Mouse (Mus musculus): ENCODE data around the gene Gm10188. TPM values are rescaled to one million over a fixed set of nuclear protein-coding genes. Genes with fewer than 3 reads are reported as not detected.

Gm10188 gene
- total and polyA plus RNA-seq, 3 experiments, result not detected

DNA sequence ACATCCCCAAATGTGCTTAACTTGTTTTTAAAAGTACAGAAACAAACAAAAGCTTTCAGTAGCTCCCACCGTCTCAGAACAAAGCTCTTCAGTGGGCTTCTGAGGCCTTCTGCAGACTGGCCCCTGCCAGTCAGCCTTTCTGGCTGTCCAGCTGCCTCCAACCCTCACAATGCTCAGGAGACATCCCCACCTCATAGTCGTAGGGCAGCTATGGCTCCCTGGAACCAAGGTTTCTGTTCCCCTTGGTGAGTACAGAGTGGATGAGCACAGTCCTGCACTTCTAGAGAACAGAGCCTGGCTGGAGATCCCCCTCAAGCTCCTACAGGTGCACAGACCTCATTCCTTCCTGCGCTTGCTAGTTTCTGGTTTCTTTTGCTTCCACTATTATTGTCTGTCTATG is 13.3 kb downstream of the Gm10188 start:
- dilution Hi-C loops (cut with MboI; ENCODE audit: extremely low pct_ligation_motif_present, extremely low pct_unique_long_range_greater_than_20kb, low sequenced_read_pairs), result no loop called here
- Histone ChIP-seq H3K27me3 (replicated peaks) (peaks cover 57% of the 10 kb centered on the region), H3K4me3 (replicated peaks in 1 of 3; ENCODE audit: low read depth in 2 of 3, low read length in 2 of 3, poor library complexity in 1 of 3) (no peak overlapping the region), H3K27ac (ENCODE audit: insufficient read depth, low read depth) (no peak overlapping the region), H3K4me1 (ENCODE audit: control insufficient read depth in 1 of 2, insufficient read depth in 2 of 2) (peaks cover 0 to 19% of the 10 kb centered on the region in 2 experiments; a peak in 2 of 4 replicates), H3K79me2 (replicated peaks; ENCODE audit: control insufficient read depth, extremely low read depth, insufficient read depth, poor library complexity, severe bottlenecking) (no peaks in the 10 kb centered on the region), H3K9ac (ENCODE audit: insufficient read depth, low read depth) (no peak overlapping the region), H3K4me2 (ENCODE audit: insufficient read depth, low read depth, poor library complexity, severe bottlenecking) (no peak overlapping the region), H3K9me3 (replicated peaks; ENCODE audit: low read length) (peaks cover 6% of the 10 kb centered on the region), H3K36me3 (replicated peaks in 1 of 2; ENCODE audit: control insufficient read depth in 1 of 2, insufficient read depth in 1 of 2, low read length in 1 of 2) (no peaks in the 10 kb centered on the region)
- in situ Hi-C loops (cut with MboI; ENCODE audit: low pct_ligation_motif_present, low pct_unique_long_range_greater_than_20kb, low sequenced_read_pairs), result loop anchor here (10.0 kb wide), 1 partner anchor 51 kb away; no protein-coding TSS in a partner anchor
- no peak for DNase-seq (ENCODE audit: extremely low read depth)
- TF ChIP-seq E2F4 (IDR thresholded peaks at IDR 0.05; ENCODE audit: insufficient replicate concordance, low read depth, low read length) (no peak), PAX5 (IDR thresholded peaks at IDR 0.05; ENCODE audit: low read length) (no peak), SMC3 (IDR thresholded peaks at IDR 0.05; ENCODE audit: low read depth, low read length) (no peak), ELF1 (IDR thresholded peaks at IDR 0.05; ENCODE audit: low read depth, low read length) (no peak), NELFE (IDR thresholded peaks at IDR 0.05; ENCODE audit: low read depth, low read length) (no peak), POLR2AphosphoS2 (IDR thresholded peaks at IDR 0.05; ENCODE audit: low read depth, low read length) (no peak), ETS1 (conservative IDR thresholded peaks at IDR 0.05; ENCODE audit: low read depth, low read length) (no peak), MAZ (IDR thresholded peaks at IDR 0.05; ENCODE audit: low read depth, low read length) (no peak), MEF2A (IDR thresholded peaks at IDR 0.05; ENCODE audit: borderline replicate concordance, low read depth, low read length) (no peak), ZNF384 (IDR thresholded peaks at IDR 0.05; ENCODE audit: low read depth, low read length) (no peak), USF1 (IDR thresholded peaks at IDR 0.05; ENCODE audit: low read depth, low read length) (no peak), POLR2A (IDR thresholded peaks at IDR 0.05; ENCODE audit: low read depth, low read length) (no peak), EP300 (IDR thresholded peaks at IDR 0.05; ENCODE audit: low read length) (no peak)

DNA sequence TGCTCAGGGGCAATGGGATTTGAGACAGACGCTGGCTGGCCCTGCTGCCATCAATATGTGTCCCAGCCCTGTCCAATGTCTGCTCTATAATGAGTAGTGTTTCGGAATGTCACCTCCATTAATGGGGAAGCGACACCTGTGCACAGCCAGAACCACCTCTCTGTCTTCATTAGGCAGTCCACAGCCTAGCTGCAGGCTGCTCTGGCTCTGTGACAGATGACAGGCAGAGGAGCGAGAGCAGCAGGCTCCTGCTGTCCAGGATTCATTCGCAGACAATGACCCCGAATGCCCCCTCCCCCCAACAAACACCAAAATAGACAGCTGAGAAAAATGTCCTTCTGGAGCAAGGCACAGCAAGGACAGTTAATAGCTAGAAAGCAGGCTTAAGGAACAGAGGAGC is 16.5 kb downstream of the Gm10188 start:
- dilution Hi-C loops (cut with MboI; ENCODE audit: extremely low pct_ligation_motif_present, extremely low pct_unique_long_range_greater_than_20kb, low sequenced_read_pairs) (no loop called here), in situ Hi-C loops (cut with MboI; ENCODE audit: low pct_ligation_motif_present, low pct_unique_long_range_greater_than_20kb, low sequenced_read_pairs) (loop anchor here (10.0 kb wide), 1 partner anchor 48 kb away; no protein-coding TSS in a partner anchor)
- Histone ChIP-seq H3K9ac (ENCODE audit: insufficient read depth, low read depth) (no peak overlapping the region), H3K4me2 (ENCODE audit: insufficient read depth, low read depth, poor library complexity, severe bottlenecking) (no peak overlapping the region), H3K27me3 (replicated peaks) (peaks cover 81% of the 10 kb centered on the region), H3K9me3 (replicated peaks; ENCODE audit: low read length) (no peaks in the 10 kb centered on the region), H3K4me3 (replicated peaks in 1 of 3; ENCODE audit: low read depth in 2 of 3, low read length in 2 of 3, poor library complexity in 1 of 3) (no peak overlapping the region), H3K27ac (ENCODE audit: insufficient read depth, low read depth) (no peak overlapping the region), H3K4me1 (ENCODE audit: control insufficient read depth in 1 of 2, insufficient read depth in 2 of 2) (peaks cover 0 to 19% of the 10 kb centered on the region in 2 experiments; a peak in 2 of 4 replicates), H3K79me2 (replicated peaks; ENCODE audit: control insufficient read depth, extremely low read depth, insufficient read depth, poor library complexity, severe bottlenecking) (no peaks in the 10 kb centered on the region), H3K36me3 (replicated peaks in 1 of 2; ENCODE audit: control insufficient read depth in 1 of 2, insufficient read depth in 1 of 2, low read length in 1 of 2) (no peaks in the 10 kb centered on the region)
- no peak for TF ChIP-seq RAD21 (IDR thresholded peaks at IDR 0.05; ENCODE audit: low read depth, low read length)
- TF ChIP-seq MAZ (IDR thresholded peaks at IDR 0.05; ENCODE audit: low read depth, low read length), result no peak
- TF ChIP-seq JUND (conservative IDR thresholded peaks at IDR 0.05; ENCODE audit: low read depth, low read length), result no peak
- no peak for TF ChIP-seq ZKSCAN1 (IDR thresholded peaks at IDR 0.05; ENCODE audit: borderline replicate concordance, low read depth, low read length)
- no peak for TF ChIP-seq ETS1 (conservative IDR thresholded peaks at IDR 0.05; ENCODE audit: low read depth, low read length)
- no peak for TF ChIP-seq KAT2A (IDR thresholded peaks at IDR 0.05; ENCODE audit: insufficient replicate concordance, low read length)
- TF ChIP-seq NELFE (IDR thresholded peaks at IDR 0.05; ENCODE audit: low read depth, low read length), result no peak
- no peak for TF ChIP-seq MXI1 (IDR thresholded peaks at IDR 0.05; ENCODE audit: low read depth, low read length)
- no peak for TF ChIP-seq BHLHE40 (IDR thresholded peaks at IDR 0.05; ENCODE audit: low read depth, low read length)
- TF ChIP-seq MYC (IDR thresholded peaks at IDR 0.05; ENCODE audit: low read depth, low read length), result no peak
- no peak for TF ChIP-seq RCOR1 (conservative IDR thresholded peaks at IDR 0.05; ENCODE audit: low read depth, low read length)
- TF ChIP-seq SIN3A (IDR thresholded peaks at IDR 0.05; ENCODE audit: low read length), result no peak
- no peak for TF ChIP-seq NRF1 (IDR thresholded peaks at IDR 0.05; ENCODE audit: low read depth, low read length)
- DNase-seq (ENCODE audit: extremely low read depth), result no peak
